Mouse (Mus musculus) myocyte (in vitro differentiated cells): ENCODE results near the gene Ifnl3.

Experiments
- POLR2A ChIP-seq: IDR thresholded peaks from one replicate; pipeline ENCODE4 v1.6.1; 2011; ENCODE audit warnings: low read depth, mild to moderate bottlenecking, control low read depth, moderate library complexity; ENCODE audit not compliant: insufficient read length
- SRF ChIP-seq: IDR thresholded peaks from one replicate; pipeline ENCODE4 v1.6.1; 2011; ENCODE audit warnings: low read depth; ENCODE audit not compliant: control insufficient read depth, insufficient read length
- TCF12 ChIP-seq: IDR thresholded peaks from one replicate; pipeline ENCODE4 v1.6.1; 2011; ENCODE audit warnings: mild to moderate bottlenecking, control low read depth; ENCODE audit not compliant: poor library complexity, insufficient read depth, severe bottlenecking
- USF1 ChIP-seq: IDR thresholded peaks from one replicate; pipeline ENCODE4 v1.6.1; 2011; ENCODE audit warnings: low read depth, mild to moderate bottlenecking, control low read depth, moderate library complexity

- TF ChIP-seq USF1 (no peak), SRF (no peak), TCF12 (no peak), POLR2A (no peak)
These were observed 34.6 kb upstream of the Ifnl3 start for GRCm38 (mm10) chr7:28488030-28488491.
